In the genomic region with DNA sequence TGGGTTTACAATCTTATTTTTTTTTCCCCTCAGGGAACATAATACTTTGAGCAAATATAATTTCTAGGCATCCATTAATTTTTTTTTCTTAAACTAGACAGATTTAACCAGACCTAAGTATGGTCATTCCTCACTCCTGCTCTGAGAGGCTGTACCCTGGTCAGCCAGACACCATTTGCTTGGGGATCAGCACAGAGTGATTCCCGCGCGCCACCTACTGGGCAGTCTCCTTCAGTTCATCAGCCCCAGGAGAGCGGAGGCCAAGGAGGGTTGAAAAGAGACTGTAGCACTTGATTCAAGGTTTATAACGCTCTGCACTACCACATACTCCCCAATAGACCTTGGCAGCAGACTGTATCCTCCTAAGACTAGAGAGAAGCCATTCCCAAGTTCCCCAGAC, we compare ENCODE assay signal across 7 mouse cellular contexts.
DNase-seq lines count a peak whose midpoint lies in the region; ATAC-seq lines count a peak whose summit lies in the region.

No protein-coding gene starts in this region.

- no peaks in the 10 kb centered on the region for H3K36me3 ChIP-seq in intestine, embryonic 15.5 days
- H3K36me3 ChIP-seq in midbrain, embryonic 10.5 days = no peaks in the 10 kb centered on the region

- no peak overlapping the region for H3K27ac ChIP-seq in intestine, embryonic 15.5 days
- H3K27ac ChIP-seq in midbrain, embryonic 10.5 days (replicated peaks) = peak overlapping the region; percentile 46

- H3K4me1 ChIP-seq in intestine, embryonic 15.5 days (replicated peaks) = no peaks in the 10 kb centered on the region
- H3K4me1 ChIP-seq in midbrain, embryonic 10.5 days = peaks cover 19% of the 10 kb centered on the region

- H3K4me3 ChIP-seq in intestine, embryonic 15.5 days (replicated peaks) = no peak overlapping the region
- H3K4me3 ChIP-seq in midbrain, embryonic 10.5 days = no peak overlapping the region

- peak; percentile 90 for DNase-seq in adrenal gland, postnatal 10 days
- DNase-seq in gastrocnemius, adult 8-10 months (ENCODE audit: low spot score in 2 of 2) = peak; percentile 10 to 45
- DNase-seq in left cerebral cortex, postnatal 10 days (ENCODE audit: extremely low spot score in 1 of 2, low spot score in 2 of 2) = peak; percentile 56 to 83
- peak; percentile 83 for DNase-seq in midbrain, embryonic 10.5 days (ENCODE audit: low spot score)
- peak; percentile 44 for DNase-seq in skeletal muscle tissue, adult 2 months (ENCODE audit: low read depth, low spot score)

- no peak overlapping the region for H3K4me2 ChIP-seq in intestine, embryonic 15.5 days (replicated peaks)

- intact Hi-C loops in left cerebral cortex, postnatal 10 days (cut with DNase I) = loop anchor here (10.0 kb wide), 2 partner anchors 575 to 1285 kb away; no protein-coding TSS in a partner anchor

- no peak overlapping the region for H3K9ac ChIP-seq in intestine, embryonic 15.5 days

- H3K9me3 ChIP-seq in intestine, embryonic 15.5 days = no peaks in the 10 kb centered on the region
- no peaks in the 10 kb centered on the region for H3K9me3 ChIP-seq in midbrain, embryonic 10.5 days (replicated peaks)

- 10% methylated on average over 5 of the region's 5 CpGs for WGBS in intestine, embryonic 15.5 days
- 6% methylated on average over 5 of the region's 5 CpGs for WGBS in midbrain, embryonic 10.5 days

- no peaks in the 10 kb centered on the region for H3K27me3 ChIP-seq in intestine, embryonic 15.5 days (replicated peaks)
- peaks cover 14% of the 10 kb centered on the region; the same call in 1 of the 2 replicates for H3K27me3 ChIP-seq in midbrain, embryonic 10.5 days (ENCODE audit: low read depth, poor library complexity, severe bottlenecking)

- peak; percentile 79 for ATAC-seq in common myeloid progenitor, adult 5-6 weeks (replicated peaks; ENCODE audit: low read depth, poor library complexity, severe bottlenecking)
- ATAC-seq in intestine, embryonic 15.5 days = peak; percentile 79

Comparison
In these comparisons a context has a peak if more than half of its experiments do, and no peak if none do; other contexts are left out.
1. DNase-seq: peak in every context shown above with its lines; median percentile 90 in adrenal gland, postnatal 10 days; 83 in midbrain, embryonic 10.5 days; 70 in left cerebral cortex, postnatal 10 days; 44 in skeletal muscle tissue, adult 2 months; 28 in gastrocnemius, adult 8-10 months.